Mouse (Mus musculus): Measurements from ENCODE around the gene Agmat. TPM values are rescaled to one million over a fixed set of nuclear protein-coding genes. Genes with fewer than 3 reads are reported as not detected.

Agmat gene
- polyA plus RNA-seq, 1 experiment = not detected

DNA sequence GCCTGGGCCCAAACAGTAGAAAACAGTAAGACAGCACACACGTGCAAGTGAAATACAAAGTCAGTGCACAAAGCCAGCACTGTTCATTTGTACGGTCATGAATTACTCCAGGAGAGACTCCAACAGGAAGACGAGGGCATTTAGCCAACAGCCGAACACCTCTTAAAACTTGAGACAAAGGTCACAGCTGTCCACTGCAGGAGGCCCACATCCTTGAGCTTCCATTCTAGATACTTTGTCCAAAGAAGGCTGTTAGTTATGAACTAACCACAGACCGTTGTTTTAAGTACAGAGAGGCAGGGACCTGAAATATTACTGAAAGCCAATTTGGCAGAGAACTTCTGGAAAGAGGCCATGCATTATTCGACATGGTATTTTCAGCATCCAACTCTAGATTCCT is 40.6 kb downstream of the Agmat start:
- no peaks in the 10 kb centered on the region for H3K79me3 ChIP-seq (ENCODE audit: low read depth)
- TF ChIP-seq USF1 (IDR thresholded peaks at IDR 0.05; ENCODE audit: low read depth) = no peak
- TF ChIP-seq MYOG (IDR thresholded peaks at IDR 0.05; ENCODE audit: control insufficient read depth, extremely low read depth, insufficient read length) = no peak
- TF ChIP-seq MAX (IDR thresholded peaks at IDR 0.05) = no peak
- TF ChIP-seq FOSL1 (IDR thresholded peaks at IDR 0.05; ENCODE audit: insufficient read depth, low read length, poor library complexity, severe bottlenecking) = no peak
- TF ChIP-seq CTCF (IDR thresholded peaks at IDR 0.05; ENCODE audit: control insufficient read depth, insufficient read depth, insufficient read length) = no peak
- peaks cover 11% of the 10 kb centered on the region for H3K36me3 ChIP-seq (ENCODE audit: control insufficient read depth, insufficient read depth)
- no peaks in the 10 kb centered on the region for H3K27me3 ChIP-seq (ENCODE audit: control insufficient read depth, insufficient read depth, insufficient read length)
- no peak overlapping the region for H3ac ChIP-seq (ENCODE audit: control insufficient read depth, insufficient read length, low read depth)
- peaks cover 9% of the 10 kb centered on the region for H3K79me2 ChIP-seq (ENCODE audit: control insufficient read depth, insufficient read depth)
- no peak overlapping the region for H3K4me3 ChIP-seq (ENCODE audit: insufficient read depth, poor library complexity, severe bottlenecking)

DNA sequence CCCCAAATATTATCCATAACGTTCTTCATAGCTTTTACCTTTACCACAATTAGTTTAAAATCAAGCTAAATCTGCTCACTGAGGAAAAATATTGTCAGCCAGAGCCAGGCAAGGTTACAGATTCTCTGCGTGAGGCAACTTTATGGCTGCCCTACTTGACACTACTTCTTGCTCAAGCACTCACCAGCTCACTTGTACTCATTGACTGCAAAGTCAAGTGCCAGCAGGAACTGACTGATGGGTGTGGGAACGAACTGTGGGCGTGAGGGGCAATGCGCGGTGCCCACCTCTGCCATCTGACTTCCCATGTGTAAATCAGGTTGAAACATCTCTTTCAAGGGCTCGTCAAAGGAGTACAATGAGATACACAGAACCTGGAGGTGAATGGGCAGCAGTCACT is 41.0 kb downstream of the Agmat start:
- peaks cover 10% of the 10 kb centered on the region for H3K36me3 ChIP-seq (ENCODE audit: control insufficient read depth, insufficient read depth)
- no peaks in the 10 kb centered on the region for H3K27me3 ChIP-seq (ENCODE audit: control insufficient read depth, insufficient read depth, insufficient read length)
- no peaks in the 10 kb centered on the region for H3K79me3 ChIP-seq (ENCODE audit: low read depth)
- no peak overlapping the region for H3ac ChIP-seq (ENCODE audit: control insufficient read depth, insufficient read length, low read depth)
- peaks cover 9% of the 10 kb centered on the region for H3K79me2 ChIP-seq (ENCODE audit: control insufficient read depth, insufficient read depth)
- no peak for TF ChIP-seq FOSL1 (IDR thresholded peaks at IDR 0.05; ENCODE audit: insufficient read depth, low read length, poor library complexity, severe bottlenecking)
- no peak for TF ChIP-seq MYOG (IDR thresholded peaks at IDR 0.05; ENCODE audit: control insufficient read depth, extremely low read depth, insufficient read length)
- no peak for TF ChIP-seq MYOD1 (IDR thresholded peaks at IDR 0.05; ENCODE audit: control insufficient read depth, insufficient read length, low read depth)
- TF ChIP-seq CEBPB (IDR thresholded peaks at IDR 0.05; ENCODE audit: low read depth) = no peak
- no peak for TF ChIP-seq MAX (IDR thresholded peaks at IDR 0.05)
- TF ChIP-seq USF1 (IDR thresholded peaks at IDR 0.05; ENCODE audit: low read depth) = no peak
- no peak for TF ChIP-seq CTCF (IDR thresholded peaks at IDR 0.05; ENCODE audit: control insufficient read depth, insufficient read depth, insufficient read length)
- no peak overlapping the region for H3K4me3 ChIP-seq (ENCODE audit: insufficient read depth, poor library complexity, severe bottlenecking)

DNA sequence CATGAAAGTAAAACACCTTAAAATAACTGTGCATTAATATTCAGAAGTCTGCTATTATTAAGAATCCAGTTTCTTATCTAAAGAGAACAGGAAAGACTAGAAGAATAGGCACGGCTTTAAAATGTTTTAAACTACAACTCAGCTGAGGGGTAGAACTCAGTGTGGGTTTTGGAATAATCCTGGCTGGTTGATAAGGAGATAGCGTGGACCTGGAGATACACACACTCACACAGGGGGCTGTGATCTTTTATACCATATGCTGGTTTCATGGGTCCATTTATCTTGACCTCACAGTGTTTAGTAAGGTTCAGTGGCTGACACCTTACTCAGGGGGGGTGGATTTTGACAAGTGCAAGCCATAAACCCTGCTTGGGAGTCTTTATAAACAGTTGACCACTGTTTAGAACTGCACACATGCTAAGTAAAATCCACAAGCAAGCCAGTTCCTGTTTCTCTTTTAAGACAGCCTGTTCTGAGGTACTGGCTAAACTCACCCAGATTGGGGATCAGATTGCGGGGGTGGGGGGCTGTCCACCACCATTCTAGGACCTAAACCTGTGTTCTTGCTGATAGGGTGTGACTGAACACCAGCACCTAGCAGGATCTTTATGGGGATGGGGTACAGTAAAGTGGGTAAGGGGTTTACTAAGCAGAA is 43.2 kb downstream of the Agmat start:
- Histone ChIP-seq H3K79me3 (ENCODE audit: low read depth) (no peaks in the 10 kb centered on the region), H3K27me3 (ENCODE audit: control insufficient read depth, insufficient read depth, insufficient read length) (no peaks in the 10 kb centered on the region), H3K36me3 (ENCODE audit: control insufficient read depth, insufficient read depth) (no peaks in the 10 kb centered on the region), H3K79me2 (ENCODE audit: control insufficient read depth, insufficient read depth) (peaks cover 11% of the 10 kb centered on the region), H3ac (ENCODE audit: control insufficient read depth, insufficient read length, low read depth) (peak overlapping the region; percentile 80), H3K4me3 (ENCODE audit: insufficient read depth, poor library complexity, severe bottlenecking) (peak overlapping the region; percentile 78)
- TF ChIP-seq MYOG (IDR thresholded peaks at IDR 0.05; ENCODE audit: control insufficient read depth, extremely low read depth, insufficient read length) = no peak
- no peak for TF ChIP-seq MYOD1 (IDR thresholded peaks at IDR 0.05; ENCODE audit: control insufficient read depth, insufficient read length, low read depth)
- no peak for TF ChIP-seq MAX (IDR thresholded peaks at IDR 0.05)
- TF ChIP-seq CEBPB (IDR thresholded peaks at IDR 0.05; ENCODE audit: low read depth) = no peak
- TF ChIP-seq FOSL1 (IDR thresholded peaks at IDR 0.05; ENCODE audit: insufficient read depth, low read length, poor library complexity, severe bottlenecking) = no peak
- TF ChIP-seq USF1 (IDR thresholded peaks at IDR 0.05; ENCODE audit: low read depth) = no peak
- TF ChIP-seq CTCF (IDR thresholded peaks at IDR 0.05; ENCODE audit: control insufficient read depth, insufficient read depth, insufficient read length) = no peak

DNA sequence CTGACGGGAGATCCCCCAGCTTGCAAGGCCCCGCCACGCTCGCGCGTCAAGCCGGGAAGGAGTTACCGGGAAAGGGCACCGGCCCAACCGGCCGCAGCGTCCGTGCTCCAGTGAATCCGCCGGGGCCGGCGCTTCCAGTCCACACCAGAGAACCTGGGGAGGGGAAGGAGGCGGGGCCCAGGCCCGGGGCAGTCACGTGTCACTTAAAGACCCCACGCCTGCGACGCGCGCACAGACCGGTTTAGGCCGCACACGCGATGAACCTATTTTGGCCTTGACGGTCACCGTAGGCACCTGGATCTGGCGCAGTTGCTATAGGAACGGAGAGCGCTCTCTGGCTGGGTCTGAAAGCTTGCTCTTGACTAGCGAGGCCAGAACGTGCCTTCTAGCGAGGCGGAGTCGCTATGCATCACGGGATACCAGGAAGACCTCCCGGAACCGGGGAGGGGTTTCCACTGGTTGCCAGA is 44.1 kb downstream of the Agmat start, which contains the start of gene Dnajc16:
Gene Dnajc16 (minus strand): TSS at position 408 of the 467 bp plus-strand sequence.
- Histone ChIP-seq H3ac (ENCODE audit: control insufficient read depth, insufficient read length, low read depth) (peak within 1 kb of the TSS; percentile 80), H3K79me3 (ENCODE audit: low read depth) (peaks cover 2% of the 10 kb centered on the region), H3K79me2 (ENCODE audit: control insufficient read depth, insufficient read depth) (peaks cover 19% of the 10 kb centered on the region), H3K36me3 (ENCODE audit: control insufficient read depth, insufficient read depth) (peaks cover 4% of the 10 kb centered on the region), H3K27me3 (ENCODE audit: control insufficient read depth, insufficient read depth, insufficient read length) (no peaks in the 10 kb centered on the region), H3K4me3 (ENCODE audit: insufficient read depth, poor library complexity, severe bottlenecking) (peak within 1 kb of the TSS; percentile 78)
- TF ChIP-seq CEBPB (IDR thresholded peaks at IDR 0.05; ENCODE audit: low read depth) (no peak), CTCF (IDR thresholded peaks at IDR 0.05; ENCODE audit: control insufficient read depth, insufficient read depth, insufficient read length) (no peak), MYOD1 (IDR thresholded peaks at IDR 0.05; ENCODE audit: control insufficient read depth, insufficient read length, low read depth) (no peak), USF1 (IDR thresholded peaks at IDR 0.05; ENCODE audit: low read depth) (peak; percentile 98), MAX (IDR thresholded peaks at IDR 0.05) (peak; percentile 97), MYOG (IDR thresholded peaks at IDR 0.05; ENCODE audit: control insufficient read depth, extremely low read depth, insufficient read length) (no peak), FOSL1 (IDR thresholded peaks at IDR 0.05; ENCODE audit: insufficient read depth, low read length, poor library complexity, severe bottlenecking) (no peak)

DNA sequence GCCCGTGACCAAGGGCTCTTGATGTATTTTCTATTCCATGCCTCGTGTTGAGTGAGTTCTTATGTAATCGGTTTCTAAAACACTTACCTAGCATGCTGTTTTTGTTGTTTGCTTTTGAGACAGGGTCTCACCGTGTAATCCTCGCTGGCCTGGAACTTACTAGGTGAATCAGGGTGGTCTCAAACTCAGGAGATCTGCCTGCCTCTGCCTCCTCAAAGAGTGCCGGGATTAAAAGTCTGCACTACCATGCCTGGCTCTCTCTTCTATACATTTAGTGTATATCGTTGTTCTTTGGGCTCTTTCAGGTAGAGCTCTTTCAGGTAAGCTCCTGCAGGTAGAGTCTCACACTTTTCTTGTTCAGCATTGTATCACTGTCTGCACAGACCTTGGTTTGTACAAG is 45.0 kb downstream of the Agmat start:
- Histone ChIP-seq H3K4me3 (ENCODE audit: insufficient read depth, poor library complexity, severe bottlenecking) (no peak overlapping the region), H3K36me3 (ENCODE audit: control insufficient read depth, insufficient read depth) (peaks cover 4% of the 10 kb centered on the region), H3ac (ENCODE audit: control insufficient read depth, insufficient read length, low read depth) (no peak overlapping the region), H3K79me3 (ENCODE audit: low read depth) (peaks cover 2% of the 10 kb centered on the region), H3K79me2 (ENCODE audit: control insufficient read depth, insufficient read depth) (peaks cover 20% of the 10 kb centered on the region), H3K27me3 (ENCODE audit: control insufficient read depth, insufficient read depth, insufficient read length) (no peaks in the 10 kb centered on the region)
- TF ChIP-seq USF1 (IDR thresholded peaks at IDR 0.05; ENCODE audit: low read depth) (no peak), CEBPB (IDR thresholded peaks at IDR 0.05; ENCODE audit: low read depth) (no peak), MYOD1 (IDR thresholded peaks at IDR 0.05; ENCODE audit: control insufficient read depth, insufficient read length, low read depth) (no peak), CTCF (IDR thresholded peaks at IDR 0.05; ENCODE audit: control insufficient read depth, insufficient read depth, insufficient read length) (no peak), MAX (IDR thresholded peaks at IDR 0.05) (no peak)

Data from C2C12 (cell line).